Mouse (Mus musculus): Measurements from ENCODE around the gene Large1.
"Not testable (repeated sequence)": the region's sequence is repeated elsewhere in the genome, so short reads cannot be mapped to it uniquely, and the experiment has no call there.

The Large1 gene

DNA sequence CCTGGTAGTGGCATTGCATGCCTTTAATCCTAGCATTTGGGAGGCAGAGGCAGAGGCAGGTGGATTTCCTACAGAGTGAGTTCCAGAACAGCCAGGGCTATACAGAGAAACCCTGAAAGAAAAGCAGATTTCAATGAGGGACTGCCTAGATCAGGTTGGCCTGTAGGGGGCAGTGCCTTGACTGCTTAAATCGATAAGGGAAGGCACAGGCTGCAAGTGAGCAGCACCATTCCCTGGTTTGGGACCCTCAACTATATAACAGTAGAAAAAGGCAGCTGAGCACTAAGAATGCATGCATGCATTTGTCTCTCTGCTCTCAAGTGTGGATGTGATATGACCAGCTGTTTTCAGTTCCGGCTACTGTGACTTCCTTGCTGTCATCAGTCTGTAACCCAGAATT is 349.5 kb downstream of the Large1 start:
- DNase-seq, result peak; percentile 35

DNA sequence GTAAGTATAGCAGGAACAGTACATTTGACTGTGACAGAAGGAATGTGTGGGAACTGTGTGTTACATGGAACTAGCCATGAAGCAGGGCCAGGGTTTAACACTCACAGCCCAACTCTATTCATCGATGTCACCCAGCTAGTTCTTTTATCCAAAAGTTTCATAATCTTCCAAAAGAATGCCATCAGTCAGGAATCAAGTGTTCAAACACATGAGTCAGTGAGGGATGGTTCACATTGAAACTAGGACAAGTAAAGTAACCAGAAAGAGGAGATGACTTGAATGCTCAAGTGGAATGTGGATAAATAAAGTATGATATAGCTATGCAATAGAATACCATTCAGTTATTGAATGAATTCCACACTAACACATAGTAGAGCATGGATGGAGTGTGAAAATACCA is 359.5 kb downstream of the Large1 start:
- DNase-seq, result no peak

DNA sequence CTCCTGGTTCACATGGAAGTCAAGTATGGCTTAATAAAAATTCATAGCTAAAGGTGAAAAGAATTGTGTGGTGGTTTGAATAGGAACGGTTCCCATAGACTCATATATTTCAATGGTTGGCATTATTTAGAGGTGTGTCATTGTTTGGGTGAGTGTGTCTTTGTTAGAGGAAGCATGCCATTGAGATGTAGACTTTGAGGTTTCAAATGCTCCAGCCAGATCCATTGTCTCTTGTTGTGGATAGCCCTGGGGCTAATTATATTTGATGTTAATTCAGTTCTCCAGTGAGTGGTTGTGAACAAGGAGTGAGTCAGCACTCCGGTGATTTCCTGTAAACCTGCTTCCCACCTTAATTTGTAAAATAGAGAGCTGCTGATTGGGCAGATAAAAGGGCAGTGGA is 362.9 kb downstream of the Large1 start:
- no peak for DNase-seq

DNA sequence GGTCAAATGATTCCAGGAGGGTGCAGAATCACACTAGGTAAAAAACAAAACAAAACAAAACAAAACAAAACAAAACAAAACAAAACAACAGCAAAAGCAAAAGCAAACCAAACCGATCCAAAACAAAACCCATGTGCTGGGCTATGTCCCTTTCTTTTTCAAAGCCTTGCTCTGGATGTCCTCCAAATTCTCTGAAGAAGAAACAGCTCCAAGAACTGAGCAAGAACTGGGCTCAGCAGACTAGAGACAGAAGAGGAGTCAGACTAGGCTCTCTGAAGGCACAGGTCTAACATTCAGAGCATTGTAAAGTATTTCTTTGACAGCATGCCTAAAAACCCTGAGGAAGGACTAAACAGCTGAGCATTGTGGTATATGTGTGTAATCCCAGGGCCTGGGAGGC is 370.5 kb downstream of the Large1 start:
- DNase-seq, result no peak

DNA sequence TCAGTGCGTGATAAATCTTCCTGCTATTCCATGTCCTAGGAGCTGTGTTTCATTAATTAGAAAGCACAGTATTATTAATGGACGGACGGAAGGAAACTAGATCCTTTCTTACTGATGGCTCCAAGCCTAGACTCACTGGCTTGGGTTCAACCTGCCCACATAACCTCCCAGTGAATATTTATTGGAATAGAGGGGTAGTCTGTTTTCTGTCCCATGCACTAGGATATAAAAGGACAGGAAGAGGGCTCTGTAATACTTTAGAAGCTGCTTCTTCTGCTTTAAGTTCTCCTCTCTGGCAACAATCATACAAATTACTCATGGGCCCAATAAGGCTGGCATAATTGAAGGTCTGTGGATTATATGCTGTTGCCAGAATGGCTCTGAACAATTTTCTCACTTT is 398.3 kb downstream of the Large1 start:
- no peak for DNase-seq

DNA sequence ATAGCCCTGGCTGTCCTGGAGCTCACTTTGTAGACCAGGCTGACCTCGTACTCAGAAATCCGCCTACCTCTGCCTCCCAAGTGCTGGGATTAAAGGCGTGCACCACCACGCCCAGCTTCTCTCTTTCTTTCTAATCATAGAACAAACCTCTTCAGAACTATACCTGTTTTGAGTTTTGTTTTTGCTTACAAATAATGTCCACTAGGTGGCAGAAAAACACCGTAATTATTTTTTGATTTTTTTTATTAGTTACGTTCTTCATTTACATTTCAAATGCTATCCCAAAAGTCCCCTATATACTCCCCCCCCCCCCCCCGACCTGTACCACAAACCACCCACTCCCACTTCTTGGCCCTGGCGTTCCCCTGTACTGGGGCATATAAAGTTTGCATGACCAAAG is 411.9 kb downstream of the Large1 start:
- DNase-seq, result not testable (repeated sequence)

DNA sequence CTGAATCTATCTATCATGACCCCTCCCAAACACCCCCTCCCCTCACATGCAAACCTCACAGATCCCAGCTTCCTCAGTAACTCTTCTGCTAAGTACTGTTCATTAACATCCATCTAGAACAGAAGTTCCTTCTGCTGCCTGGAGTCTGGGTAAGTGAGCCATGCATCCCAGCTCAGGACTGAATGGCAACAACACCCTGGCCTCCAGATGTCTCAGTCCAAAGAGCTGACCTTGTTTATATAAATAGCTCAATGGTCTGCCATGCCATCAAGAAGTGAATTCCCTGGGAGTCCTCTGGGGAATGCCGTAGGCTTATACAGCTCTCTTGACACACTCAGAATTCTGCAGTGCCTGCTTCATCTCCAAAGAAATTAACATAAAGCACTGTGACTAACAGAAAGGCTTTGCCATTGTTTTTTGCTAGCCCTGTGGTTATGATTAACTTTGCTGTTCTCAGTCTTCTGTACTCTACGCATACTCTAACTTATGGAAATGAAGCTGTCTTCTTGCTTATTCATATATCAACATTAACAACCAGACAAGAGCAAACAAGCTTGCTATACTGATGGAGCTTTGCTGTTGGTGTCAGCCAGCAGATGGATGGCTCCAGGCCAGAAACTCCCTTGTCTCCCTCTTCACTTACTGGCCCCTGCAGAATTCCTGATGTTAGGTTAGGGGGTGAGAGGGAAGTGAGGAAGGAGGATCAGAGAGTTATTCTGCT is 434.0 kb downstream of the Large1 start:
- no peak for DNase-seq

DNA sequence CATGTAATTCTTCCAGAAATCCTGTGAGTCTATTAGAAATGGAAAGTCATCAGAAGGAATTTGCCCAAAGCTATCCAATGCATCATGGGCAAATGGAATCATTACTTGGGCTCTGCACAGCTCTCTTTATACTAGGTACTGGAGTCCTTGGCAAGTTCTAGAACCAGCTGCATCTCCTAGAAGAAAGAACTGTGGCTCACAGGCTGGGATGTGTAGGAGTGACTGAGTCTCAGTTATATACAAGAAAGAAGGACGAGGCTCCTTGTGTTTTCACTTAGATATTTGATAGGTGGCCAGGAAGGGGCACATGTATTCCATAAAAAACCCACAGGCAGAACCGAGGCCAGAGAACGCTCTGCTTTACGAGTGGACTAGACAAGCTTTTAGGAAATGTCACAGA is 447.8 kb downstream of the Large1 start:
- DNase-seq, result no peak

DNA sequence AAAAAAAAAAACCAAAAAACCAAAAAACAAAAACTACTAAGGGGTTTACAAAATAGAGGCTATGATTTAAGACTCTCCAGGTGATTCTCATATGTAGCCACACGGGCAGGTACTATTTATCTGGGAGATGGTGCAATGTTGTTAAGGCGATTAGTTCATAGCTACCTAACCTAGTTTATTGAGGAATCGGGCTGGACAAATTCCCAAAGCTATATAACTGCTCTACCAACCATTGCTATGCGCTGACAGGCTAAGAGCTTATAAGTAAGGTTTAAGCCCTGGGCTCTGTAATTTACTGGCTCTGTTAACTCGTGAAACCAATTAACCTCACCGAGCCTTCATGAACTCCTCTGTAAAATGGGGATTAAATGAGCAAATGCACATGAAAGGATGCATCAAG is 451.7 kb downstream of the Large1 start:
- no peak for DNase-seq

DNA sequence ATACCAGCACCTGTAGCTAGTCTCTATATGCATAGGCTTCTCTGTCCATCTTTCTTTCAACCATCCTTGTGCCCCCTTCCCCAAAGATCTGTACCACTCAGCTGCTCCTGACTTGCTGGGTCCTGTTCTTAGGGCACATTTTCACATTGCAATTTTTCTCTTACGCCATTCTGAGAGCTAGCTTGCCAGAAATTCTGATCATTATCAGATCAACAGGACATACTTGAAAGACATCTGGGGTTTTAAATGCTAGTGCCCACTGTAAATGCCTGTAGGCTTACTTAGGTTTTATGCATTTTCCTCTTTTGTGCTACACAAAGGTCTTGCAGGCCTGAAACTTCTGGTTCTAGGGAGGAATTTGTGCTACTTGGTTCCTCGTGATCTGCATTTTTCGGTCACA is 454.0 kb downstream of the Large1 start:
- DNase-seq, result no peak

DNA sequence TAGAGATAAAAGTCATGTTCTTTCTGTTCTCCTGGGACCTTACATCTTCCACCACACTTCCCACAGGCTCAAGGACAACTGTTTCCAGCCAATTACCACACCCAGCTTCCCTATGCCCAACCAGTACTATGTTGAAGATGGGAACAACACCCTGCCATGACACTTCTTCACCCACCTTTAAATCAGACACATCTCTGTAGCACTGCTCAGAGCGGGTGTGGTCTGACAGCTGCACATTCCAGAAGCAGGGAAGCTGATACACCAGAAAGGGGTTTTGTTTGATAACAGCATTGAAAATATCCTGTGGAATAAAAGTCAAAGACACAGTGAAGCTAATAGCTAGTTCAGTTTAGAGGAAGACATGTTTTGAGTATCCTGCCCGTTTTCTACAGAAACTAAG is 470.3 kb downstream of the Large1 start:
- DNase-seq, result no peak

DNA sequence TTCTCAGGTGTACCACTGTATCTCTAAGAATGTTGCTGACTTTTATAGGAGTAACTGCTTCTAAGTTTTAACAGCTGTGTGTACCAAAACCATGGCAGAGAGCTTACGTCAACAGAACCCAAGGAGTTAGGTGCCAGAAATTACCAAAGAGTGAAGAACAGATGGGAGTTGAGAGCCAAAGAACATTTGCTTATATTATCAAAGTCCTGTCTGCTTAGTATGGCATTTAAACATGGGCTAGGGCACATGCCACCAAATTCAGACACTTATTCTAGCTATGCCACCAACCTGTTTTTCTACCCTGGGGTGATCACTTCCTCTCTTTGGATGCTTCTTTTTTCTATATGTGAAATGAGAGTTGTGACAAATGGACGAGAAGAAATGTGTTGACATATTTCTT is 479.9 kb downstream of the Large1 start:
- no peak for DNase-seq

DNA sequence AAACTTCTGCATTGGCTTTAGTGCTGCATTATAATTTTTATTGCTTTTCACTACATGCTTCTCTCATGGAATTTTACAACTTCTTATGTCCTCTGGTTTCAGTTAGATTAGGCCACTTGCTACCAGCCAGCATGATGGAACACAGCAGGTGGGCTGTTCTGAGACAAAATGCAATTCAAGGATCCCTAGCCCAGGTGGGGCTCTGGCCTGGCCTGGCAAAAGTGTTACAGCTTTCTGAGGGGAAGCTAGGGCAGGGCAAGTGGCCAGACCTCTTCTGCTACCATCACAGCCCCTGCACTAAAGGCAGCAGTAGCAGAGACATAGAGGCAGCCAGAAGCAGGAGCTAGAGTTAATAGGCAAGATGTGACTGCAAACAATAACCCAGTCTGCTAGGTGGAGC is 506.5 kb downstream of the Large1 start:
- DNase-seq, result no peak

DNA sequence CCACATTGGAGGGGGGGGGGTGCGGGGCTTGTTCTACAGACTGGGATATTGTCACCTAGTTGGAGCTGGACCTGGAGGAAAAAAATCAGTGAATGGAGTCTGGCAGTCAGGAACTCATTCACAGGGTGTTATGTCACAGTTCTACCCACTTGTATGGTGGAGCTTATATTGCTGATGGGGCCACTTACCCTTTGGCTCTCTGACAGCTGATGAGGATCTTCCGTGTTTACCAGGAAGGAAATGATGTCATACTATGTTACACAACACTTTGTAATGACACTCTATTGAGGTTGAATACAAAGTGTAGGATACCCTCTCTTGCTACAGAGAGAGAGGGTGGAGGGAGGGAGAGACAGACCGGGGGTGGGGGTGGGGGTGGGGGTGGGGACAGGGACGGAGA is 517.5 kb downstream of the Large1 start:
- no peak for DNase-seq

DNA sequence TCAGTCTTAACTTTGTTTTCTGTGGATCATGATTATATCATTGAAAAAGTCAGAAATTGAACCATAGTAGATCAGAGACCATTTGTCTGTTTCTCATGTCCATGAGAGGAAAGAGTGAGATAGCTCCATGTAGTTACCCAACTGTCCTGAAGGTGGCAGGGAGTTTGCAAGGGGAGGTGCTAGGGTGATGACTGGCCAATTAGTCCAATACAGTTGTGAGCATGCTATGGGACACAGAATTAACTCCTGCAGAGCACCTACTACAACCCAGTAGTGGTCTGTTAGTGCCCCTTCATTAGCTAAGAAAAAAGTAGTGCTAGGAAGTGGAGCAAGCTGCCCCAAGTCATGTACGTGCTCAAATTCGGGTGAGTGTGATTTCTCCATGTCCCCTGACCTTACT is 520.2 kb downstream of the Large1 start:
- DNase-seq, result no peak

DNA sequence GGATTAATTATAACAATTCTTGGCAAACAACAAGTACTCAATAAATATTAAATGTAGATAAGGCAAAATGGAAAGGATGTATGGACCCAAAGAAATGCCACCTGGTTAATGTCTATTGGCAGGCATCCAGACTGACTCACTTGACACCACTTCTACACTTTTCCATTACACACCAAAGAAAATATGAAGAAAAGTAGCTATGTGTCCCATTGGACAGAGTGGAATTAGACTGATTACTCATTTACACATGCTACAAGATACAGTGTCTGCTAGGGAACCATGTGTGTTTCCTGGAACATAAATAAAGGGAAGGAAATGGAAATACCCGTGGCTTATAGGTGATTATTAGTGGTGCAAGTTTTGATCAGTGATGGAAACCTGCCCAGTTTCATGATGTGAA is 521.0 kb downstream of the Large1 start:
- DNase-seq, result no peak

DNA sequence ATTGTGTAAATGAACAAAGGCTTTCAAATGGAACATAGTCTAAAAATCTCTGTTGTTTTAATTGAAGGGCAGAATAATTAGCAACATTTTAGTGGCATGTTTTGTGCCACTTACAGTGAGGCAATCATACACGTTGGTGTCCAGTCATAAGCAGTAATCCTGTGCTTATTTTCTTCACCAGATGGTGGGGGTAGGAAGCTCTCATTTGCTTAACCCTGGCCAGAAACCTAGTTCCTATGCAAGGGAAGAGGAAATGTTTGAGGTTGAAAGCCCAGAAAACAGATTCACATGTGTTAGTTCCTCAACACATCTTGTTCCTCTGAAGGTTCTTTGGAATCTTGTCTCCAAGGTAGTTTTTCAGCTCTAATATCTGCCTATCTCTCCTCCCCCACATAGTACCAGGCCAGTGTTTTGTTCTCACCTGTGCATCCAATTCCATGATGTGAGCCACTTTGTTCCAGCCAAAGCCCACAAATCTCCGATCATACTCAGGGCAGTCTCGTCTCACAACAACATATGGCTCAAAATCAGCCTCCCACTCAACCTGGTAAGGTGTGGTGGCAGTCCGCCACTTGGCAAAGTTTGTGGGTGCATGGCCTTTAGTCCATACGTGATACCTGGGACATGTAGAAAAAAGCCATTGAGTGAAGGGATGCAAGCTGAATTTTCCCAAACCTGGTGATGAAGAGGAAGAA is 535.5 kb downstream of the Large1 start:
- DNase-seq, result no peak

DNA sequence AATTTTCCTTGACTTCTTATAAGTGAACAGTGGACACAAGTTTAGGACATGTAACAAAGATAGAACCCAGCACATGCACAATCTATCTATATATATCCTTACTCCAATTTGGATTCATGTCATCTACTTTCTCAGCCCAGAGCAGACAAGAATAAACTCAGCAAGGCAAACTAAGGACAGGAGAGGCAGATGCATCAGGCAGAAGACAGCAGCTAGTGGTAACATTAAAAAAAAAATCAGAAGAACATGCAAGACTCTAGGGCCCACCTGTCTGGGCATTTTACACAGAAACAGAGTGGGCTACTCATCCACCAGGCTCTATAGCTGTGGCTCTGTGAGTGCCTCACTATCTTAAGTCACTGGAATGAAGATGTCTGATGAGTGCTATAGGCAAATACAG is 536.7 kb downstream of the Large1 start:
- no peak for DNase-seq

DNA sequence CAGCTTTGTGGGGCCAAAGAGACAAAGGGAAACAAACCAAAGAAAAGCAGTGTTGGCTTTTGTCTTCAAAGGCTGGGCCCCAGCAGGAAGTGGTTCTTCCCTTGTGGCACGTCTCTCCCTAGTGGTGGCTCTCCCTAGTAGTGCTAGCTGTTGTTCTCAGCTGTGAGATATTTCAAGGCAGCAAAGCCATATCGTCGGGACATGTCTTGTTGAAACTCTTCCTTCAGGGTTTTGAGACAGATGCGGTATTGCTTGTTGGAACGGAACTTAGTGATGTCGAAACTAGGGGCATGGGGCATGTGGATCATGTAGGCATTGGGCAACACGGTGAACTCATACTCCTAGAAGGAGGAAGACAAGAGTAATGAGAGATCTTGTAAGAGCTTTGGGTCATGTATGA is 537.7 kb downstream of the Large1 start:
- DNase-seq, result no peak

DNA sequence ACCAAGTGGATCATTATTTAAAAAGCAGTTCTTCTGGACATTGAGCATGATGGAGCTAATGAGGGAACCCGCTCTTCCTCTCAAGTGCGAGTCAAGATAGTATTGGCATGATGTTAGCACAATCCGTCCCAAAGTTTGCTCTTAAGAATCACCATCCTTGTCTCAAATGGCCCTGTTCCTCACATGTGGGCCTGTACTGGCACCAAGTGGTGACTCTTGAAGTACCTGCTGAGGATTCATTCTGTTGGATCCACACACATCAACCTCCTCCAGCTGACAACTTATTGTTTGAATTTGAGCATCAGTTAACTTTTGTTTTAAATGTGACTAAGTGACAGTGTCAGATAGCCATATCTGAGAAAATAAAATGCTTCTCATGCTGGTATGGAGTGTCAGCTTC is 540.6 kb downstream of the Large1 start:
- no peak for DNase-seq

DNA sequence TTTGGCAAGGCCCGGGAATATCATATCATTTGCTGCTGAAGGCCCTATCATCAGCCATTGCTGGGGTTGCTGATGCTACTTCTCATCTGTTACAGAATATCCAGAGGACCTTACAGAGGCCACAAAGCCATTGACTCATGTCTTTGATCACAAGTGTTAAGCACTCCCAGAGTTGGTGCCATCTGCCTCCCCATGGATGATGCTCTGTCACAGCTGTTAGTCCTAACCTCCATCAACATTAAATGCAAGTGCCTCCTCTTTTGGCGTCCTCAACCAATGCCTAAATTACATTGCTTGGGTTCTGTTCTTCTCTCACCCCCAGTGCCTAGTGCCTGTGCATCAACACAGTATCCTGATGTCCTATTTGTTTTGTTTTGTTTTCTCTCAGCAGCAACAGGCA is 551.8 kb downstream of the Large1 start:
- DNase-seq, result no peak

DNA sequence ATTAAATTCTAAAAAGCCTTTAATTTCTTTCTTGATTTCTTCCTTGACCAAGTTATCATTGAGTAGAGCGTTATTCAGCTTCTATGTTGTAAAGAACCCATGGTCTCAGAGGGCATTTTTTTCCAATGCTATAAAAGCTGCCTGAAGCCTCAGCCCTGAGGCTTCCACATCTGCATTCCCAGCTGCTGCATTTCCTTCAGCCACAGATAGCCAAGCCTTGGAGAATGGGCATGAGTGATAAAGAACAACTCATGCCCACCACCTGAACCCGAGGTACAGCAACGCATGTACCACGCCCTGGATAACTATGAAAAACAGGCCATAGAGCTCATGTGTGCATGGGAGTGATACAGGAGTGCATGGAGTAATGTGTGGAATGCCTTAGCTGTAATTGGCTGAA is 572.7 kb downstream of the Large1 start:
- DNase-seq, result no peak

DNA sequence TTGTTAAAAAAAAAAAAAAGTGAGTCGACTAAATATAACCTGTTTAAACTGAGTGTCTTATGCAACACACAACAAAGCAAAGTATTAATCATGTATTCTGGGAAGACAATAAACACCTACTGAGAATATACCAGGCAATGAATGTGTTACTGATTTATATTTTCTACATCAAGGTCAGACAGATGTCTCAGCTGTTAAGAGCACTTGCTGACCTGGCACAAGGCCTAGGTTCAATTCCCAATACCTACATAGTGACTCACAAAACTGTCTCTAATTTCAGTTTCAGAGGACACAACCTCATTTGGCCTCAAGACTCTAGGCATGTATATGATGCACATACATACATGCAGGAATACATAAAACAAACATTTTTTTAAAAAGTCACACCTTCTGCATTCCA is 575.5 kb downstream of the Large1 start:
- DNase-seq, result no peak

DNA sequence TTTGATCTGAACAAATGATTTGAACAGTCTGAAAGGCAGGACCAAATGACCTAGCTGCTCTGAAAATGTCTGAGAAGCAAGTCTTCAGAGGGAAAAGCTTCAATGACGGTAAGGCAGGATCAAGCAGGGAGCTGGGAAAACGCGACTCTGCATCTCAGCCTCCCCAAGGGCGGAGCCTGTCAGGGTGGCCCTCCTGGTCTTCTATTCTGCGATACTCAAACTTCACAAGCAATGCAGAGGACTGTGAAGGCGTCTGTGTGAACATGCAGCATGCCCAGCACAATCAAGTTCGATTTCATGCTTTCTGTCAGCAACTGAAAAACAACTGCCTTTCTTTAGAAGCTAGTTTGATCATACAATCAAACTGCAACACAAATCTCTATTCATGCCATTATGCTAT is 586.6 kb downstream of the Large1 start:
- DNase-seq, result no peak

DNA sequence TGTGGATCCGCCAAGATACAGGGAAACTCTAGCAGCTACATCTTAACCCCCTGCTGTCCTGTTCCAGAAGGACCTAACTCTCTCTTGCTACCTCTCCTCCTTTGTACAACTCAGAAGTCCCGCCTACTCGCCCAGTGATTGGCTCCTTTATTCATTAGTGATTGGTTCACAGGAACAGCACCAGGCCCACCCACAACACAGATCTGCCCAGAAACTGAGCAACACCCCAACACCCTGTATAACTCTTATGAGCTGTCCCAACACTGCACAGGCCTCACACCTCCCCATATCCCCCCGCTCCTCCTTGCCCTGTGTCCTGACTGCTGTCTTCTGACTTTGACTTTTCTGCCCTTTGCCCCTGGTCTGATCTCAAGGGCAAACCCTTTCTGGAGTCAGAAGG is 587.6 kb downstream of the Large1 start:
- no peak for DNase-seq

Data from right cerebral cortex, postnatal 14 days (tissue).